Mouse (Mus musculus): ENCODE measurements around the gene Dars. TPM values are rescaled to one million over a fixed set of nuclear protein-coding genes. Genes with fewer than 3 reads are reported as not detected.

The Dars gene
- total and polyA plus RNA-seq, 2 experiments from 2014 or later = 42.6 to 74.7 TPM

- H3K27me3 ChIP-seq (ENCODE audit: control insufficient read depth, insufficient read depth, low read length) = no peaks in the 10 kb centered on the region
- H3K27ac ChIP-seq (ENCODE audit: low read depth) = no peak overlapping the region
- H3K9me3 ChIP-seq (replicated peaks; ENCODE audit: control insufficient read depth, low read length) = no peaks in the 10 kb centered on the region
- no peak overlapping the region for H3K4me2 ChIP-seq (ENCODE audit: low read depth, low read length)
- DNase-seq (ENCODE audit: low spot score) (no peak), ATAC-seq (ENCODE audit: insufficient read depth, low read depth) (no peak)
- TF ChIP-seq EP300 (IDR thresholded peaks at IDR 0.05; ENCODE audit: low read depth) (no peak), CTCF (IDR thresholded peaks at IDR 0.05; ENCODE audit: low read depth) (no peak)
- no peaks in the 10 kb centered on the region for H3K36me3 ChIP-seq (replicated peaks; ENCODE audit: control insufficient read depth, insufficient read depth, low read length)
- no peak overlapping the region for H3K9ac ChIP-seq (replicated peaks; ENCODE audit: low read depth, low read length)
- H3K4me1 ChIP-seq (ENCODE audit: control insufficient read depth, insufficient read depth) = no peaks in the 10 kb centered on the region
- WGBS = 61% methylated on average over 4 of the region's 4 CpGs
- no peak overlapping the region for H3K4me3 ChIP-seq (ENCODE audit: low read depth, low read length)
Measured at GRCm38 (mm10) chr1:128314665-128315064, 102.5 kb downstream of the Dars start.

Other genes starting within 250 kb of the Dars start
- 22.0 and 71.2 TPM in 2 replicates for gene Ubxn4, start 173.4 kb downstream of the Dars start, total RNA-seq (2014; rRNA removed; ENCODE audit: low replicate concordance)
- 56.1 and 59.8 TPM in 2 replicates for gene Ubxn4, start 173.4 kb downstream of the Dars start, polyA plus RNA-seq (2015; fragmentation: Nextera tagmentation; extraction: Ambion mirVana)
- gene Lct, start 89.0 kb downstream of the Dars start, total RNA-seq (2014; rRNA removed; ENCODE audit: low replicate concordance) = 0.04 and 0.11 TPM in 2 replicates
- 0.04 and 0.08 TPM in 2 replicates for gene Lct, start 89.0 kb downstream of the Dars start, polyA plus RNA-seq (2015; fragmentation: Nextera tagmentation; extraction: Ambion mirVana)
- gene Mcm6, start 57.7 kb downstream of the Dars start, total RNA-seq (2014; rRNA removed; ENCODE audit: low replicate concordance) = 54.3 and 85.4 TPM in 2 replicates
- gene Mcm6, start 57.7 kb downstream of the Dars start, polyA plus RNA-seq (2015; fragmentation: Nextera tagmentation; extraction: Ambion mirVana) = 39.6 and 43.5 TPM in 2 replicates
- 12.8 and 15.7 TPM in 2 replicates for gene Cxcr4, start 174.9 kb upstream of the Dars start, total RNA-seq (2014; rRNA removed; ENCODE audit: low replicate concordance)
- gene Cxcr4, start 174.9 kb upstream of the Dars start, polyA plus RNA-seq (2015; fragmentation: Nextera tagmentation; extraction: Ambion mirVana) = 0.99 and 1.0 TPM in 2 replicates